Mouse (Mus musculus) kidney, embryonic 16.5 days (tissue): ENCODE results near the gene Nckap1l. TPM values are rescaled to one million over a fixed set of nuclear protein-coding genes. Genes with fewer than 3 reads are reported as not detected.
A peak's percentile ranks its signal among the peaks of the same experiment; 100 is the strongest.

ENCODE experiments used
- ATAC-seq: fragments of 200-750 bp; cut with Nextera tagmentation; 2 replicates; pipeline ENCODE4 v1.8.0; 2017; ENCODE audit warnings: moderate TSS enrichment; ENCODE audit not compliant: low FRiP score, low TSS enrichment
- H3K27ac ChIP-seq: fragments of 300-500 bp; sonication (generic); 2 replicates; pipeline ENCODE4 v1.5.1; 2014; ENCODE audit warnings: low read length
- H3K27me3 ChIP-seq: fragments of 300-500 bp; sonication (generic); 2 replicates; pipeline ENCODE4 v1.6.1; 2014; ENCODE audit warnings: low read length, control low read depth, mixed read lengths; ENCODE audit not compliant: insufficient read depth
- H3K36me3 ChIP-seq: fragments of 300-500 bp; sonication (generic); 2 replicates; pipeline ENCODE4 v1.6.1; 2014; ENCODE audit warnings: low read length, control low read depth, mixed read lengths; ENCODE audit not compliant: insufficient read depth
- H3K4me1 ChIP-seq: fragments of 300-500 bp; sonication (generic); 2 replicates; pipeline ENCODE4 v1.6.1; 2014; ENCODE audit warnings: low read length, control low read depth, mixed read lengths; ENCODE audit not compliant: insufficient read depth
- H3K4me2 ChIP-seq: fragments of 300-500 bp; sonication (generic); replicated peaks from 2 replicates; pipeline ENCODE4 v1.6.1; 2014; ENCODE audit warnings: low read depth, low read length
- H3K4me3 ChIP-seq: fragments of 300-500 bp; sonication (generic); 2 replicates; pipeline ENCODE4 v1.5.1; 2014; ENCODE audit warnings: mild to moderate bottlenecking, low read length
- H3K9ac ChIP-seq: fragments of 300-500 bp; sonication (generic); replicated peaks from 2 replicates; pipeline ENCODE4 v1.6.1; 2014; ENCODE audit warnings: low read length
- H3K9me3 ChIP-seq: fragments of 300-500 bp; sonication (generic); 2 replicates; pipeline ENCODE4 v1.6.1; 2016; ENCODE audit warnings: low read length, control low read depth
- WGBS: fragments of 180-500 bp; shearing (Covaris S2); extraction: QIAGEN DNeasy Blood & Tissue Kit; methylation state at CpG from one replicate; pipeline ENCODE4 v1.1.7; 2014; 5-methylcytosine and 5-hydroxymethylcytosine counted together
- polyA plus RNA-seq: library from polyadenylated mRNA; unstranded; fragments of >200 nt; fragmentation: Nextera tagmentation; extraction: Ambion mirVana; gene quantifications from 2 replicates; pipeline ENCODE4 v1.2.1, GENCODE M21; 2015

The Nckap1l gene
- polyA plus RNA-seq, 1 experiment from 2014 or later: 2.0 TPM

DNA sequence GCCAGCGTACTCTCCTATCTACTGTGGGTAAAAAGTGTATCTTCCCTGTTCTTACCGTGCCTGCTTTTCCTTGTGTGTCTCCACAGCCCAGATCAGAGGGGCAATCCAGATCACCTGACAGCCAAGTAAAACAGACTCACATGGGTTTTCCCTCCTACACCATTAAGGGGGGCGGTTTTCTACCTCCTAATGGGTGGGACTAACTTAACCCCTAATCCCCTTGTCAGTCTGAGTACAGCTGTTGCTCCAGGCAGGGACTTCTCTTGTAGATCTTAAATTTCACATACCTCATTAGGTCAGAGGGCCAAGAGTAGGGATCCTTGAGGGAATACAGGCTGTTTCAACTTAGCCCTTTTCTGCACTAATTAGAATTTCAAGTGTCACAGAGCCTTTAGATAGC, 44.6 kb downstream of the Nckap1l start:
- H3K9ac ChIP-seq: no peak overlapping the region
- no peak overlapping the region for H3K4me3 ChIP-seq
- peaks cover 5% of the 10 kb centered on the region; the same call in 1 of the 2 replicates for H3K27me3 ChIP-seq
- WGBS: 24% methylated on average over 3 of the region's 3 CpGs
- no peaks in the 10 kb centered on the region for H3K9me3 ChIP-seq
- no peak overlapping the region for H3K27ac ChIP-seq
- peaks cover 13% of the 10 kb centered on the region; the same call in 1 of the 2 replicates for H3K4me1 ChIP-seq
- H3K4me2 ChIP-seq: no peak overlapping the region
- ATAC-seq: no peak
- H3K36me3 ChIP-seq: no peaks in the 10 kb centered on the region

GRCm38 (mm10) chr15:103500723-103501122, 47.1 kb downstream of the Nckap1l start:
- Histone ChIP-seq H3K4me2 (no peak overlapping the region), H3K4me3 (no peak overlapping the region), H3K27ac (no peak overlapping the region), H3K9ac (no peak overlapping the region), H3K27me3 (peaks cover 24% of the 10 kb centered on the region), H3K4me1 (peaks cover 16% of the 10 kb centered on the region; the same call in 1 of the 2 replicates), H3K9me3 (no peaks in the 10 kb centered on the region), H3K36me3 (no peaks in the 10 kb centered on the region)
- no peak for ATAC-seq
- WGBS: 65% methylated on average over 1 of the region's 1 CpGs

- ATAC-seq: no peak
- peaks cover 16% of the 10 kb centered on the region; the same call in 1 of the 2 replicates for H3K4me1 ChIP-seq
- WGBS: 54% methylated on average over 2 of the region's 2 CpGs
- no peaks in the 10 kb centered on the region for H3K36me3 ChIP-seq
- H3K4me2 ChIP-seq: no peak overlapping the region
- H3K9me3 ChIP-seq: no peaks in the 10 kb centered on the region
- H3K27ac ChIP-seq: no peak overlapping the region
- peaks cover 24% of the 10 kb centered on the region for H3K27me3 ChIP-seq
- H3K9ac ChIP-seq: no peak overlapping the region
- H3K4me3 ChIP-seq: no peak overlapping the region
Measured at GRCm38 (mm10) chr15:103501186-103501585, 47.6 kb downstream of the Nckap1l start.

DNA sequence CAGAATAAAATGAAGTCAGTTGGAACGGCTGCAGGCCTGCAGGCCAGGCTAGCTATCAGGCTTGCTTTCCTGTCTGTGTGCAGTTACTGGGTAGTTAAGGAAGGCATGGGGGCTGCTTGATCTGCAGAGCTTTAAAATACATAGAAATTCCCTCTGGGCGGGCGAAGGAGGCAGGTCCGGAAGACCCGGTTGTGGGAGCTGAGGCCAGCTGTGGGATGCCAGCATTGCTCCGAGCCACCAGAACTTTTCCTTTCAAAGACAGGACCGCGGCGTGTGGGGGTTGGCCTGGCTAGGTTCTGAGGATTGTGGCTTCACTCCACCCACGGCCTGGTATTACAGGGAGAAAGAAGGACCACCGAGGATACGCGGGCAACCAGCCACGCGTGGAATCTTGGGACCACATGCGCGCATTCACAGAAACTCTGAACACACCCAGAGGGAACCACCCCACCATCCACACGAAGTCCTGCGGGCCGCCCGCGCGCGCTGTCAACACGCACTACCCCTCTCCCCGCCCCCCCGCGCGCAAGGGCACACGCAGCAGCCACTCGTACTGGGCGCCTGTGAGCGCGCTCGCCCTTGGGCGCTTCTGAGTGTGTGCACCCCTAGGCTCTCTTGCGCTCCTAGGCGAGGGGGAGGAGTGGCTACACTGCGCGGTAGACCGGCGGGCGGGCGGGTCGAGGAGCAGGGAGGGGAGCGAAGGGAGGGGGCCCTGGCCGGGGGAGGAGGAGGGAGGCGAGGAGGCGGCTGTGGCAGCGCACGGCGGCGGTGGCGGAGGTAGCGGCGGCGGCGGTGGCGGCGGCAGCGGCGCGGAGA, 49.0 kb downstream of the Nckap1l start, which contains the start of gene Pde1b:
Pde1b (plus strand) TSS at position 600 of the 816 bp plus-strand sequence.
- H3K4me1 ChIP-seq: peaks cover 16% of the 10 kb centered on the region; the same call in 1 of the 2 replicates
- under 1% methylated on average over 42 of the region's 63 CpGs for WGBS
- H3K27ac ChIP-seq: 0 out of 2 replicates have a peak within 1 kb of the TSS, but pooled peaks have one; percentile 31
- H3K9me3 ChIP-seq: no peaks in the 10 kb centered on the region
- H3K36me3 ChIP-seq: no peaks in the 10 kb centered on the region
- peak within 1 kb of the TSS; percentile 91 for H3K4me2 ChIP-seq
- H3K27me3 ChIP-seq: peaks cover 24% of the 10 kb centered on the region
- peak within 1 kb of the TSS; percentile 69 for H3K9ac ChIP-seq
- H3K4me3 ChIP-seq: peak within 1 kb of the TSS; percentile 58
- peak; percentile 93 for ATAC-seq

- Histone ChIP-seq H3K36me3 (no peaks in the 10 kb centered on the region), H3K4me3 (peak overlapping the region; percentile 58), H3K27me3 (peaks cover 24% of the 10 kb centered on the region), H3K27ac (no peak overlapping the region), H3K9ac (peak overlapping the region; percentile 69), H3K4me1 (peaks cover 13% of the 10 kb centered on the region; the same call in 1 of the 2 replicates), H3K4me2 (peak overlapping the region; percentile 91), H3K9me3 (no peaks in the 10 kb centered on the region)
- ATAC-seq: peak; percentile 60
- 1% methylated on average over 15 of the region's 15 CpGs for WGBS
Measured at GRCm38 (mm10) chr15:103503251-103503600, 49.6 kb downstream of the Nckap1l start.

DNA sequence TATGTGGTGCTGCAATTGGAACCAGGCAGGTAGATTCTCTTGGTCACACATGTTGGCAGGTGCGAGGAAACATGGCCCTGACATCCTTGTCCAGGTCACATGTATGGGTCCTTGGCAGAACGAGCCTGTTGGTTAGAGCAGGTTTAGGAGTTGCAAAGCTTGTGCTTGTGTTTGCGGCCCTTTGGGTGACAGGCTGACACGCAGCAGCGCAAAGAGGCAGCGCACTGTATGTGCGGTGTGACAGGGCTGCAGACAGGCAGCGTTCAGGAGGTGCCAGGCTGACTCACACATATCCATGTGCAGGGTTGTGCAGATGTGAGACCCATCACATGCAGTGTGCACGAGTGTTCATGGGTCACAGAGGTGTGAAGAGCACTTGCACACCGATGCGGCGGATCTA, 50.1 kb downstream of the Nckap1l start:
- H3K36me3 ChIP-seq: no peaks in the 10 kb centered on the region
- no peaks in the 10 kb centered on the region for H3K9me3 ChIP-seq
- peaks cover 24% of the 10 kb centered on the region for H3K27me3 ChIP-seq
- H3K4me3 ChIP-seq: peak overlapping the region; percentile 58
- no peak overlapping the region for H3K9ac ChIP-seq
- H3K4me2 ChIP-seq: peak overlapping the region; percentile 91
- H3K27ac ChIP-seq: no peak overlapping the region
- WGBS: 42% methylated on average over 12 of the region's 12 CpGs
- ATAC-seq: no peak
- peaks cover 10% of the 10 kb centered on the region; the same call in 1 of the 2 replicates for H3K4me1 ChIP-seq

DNA sequence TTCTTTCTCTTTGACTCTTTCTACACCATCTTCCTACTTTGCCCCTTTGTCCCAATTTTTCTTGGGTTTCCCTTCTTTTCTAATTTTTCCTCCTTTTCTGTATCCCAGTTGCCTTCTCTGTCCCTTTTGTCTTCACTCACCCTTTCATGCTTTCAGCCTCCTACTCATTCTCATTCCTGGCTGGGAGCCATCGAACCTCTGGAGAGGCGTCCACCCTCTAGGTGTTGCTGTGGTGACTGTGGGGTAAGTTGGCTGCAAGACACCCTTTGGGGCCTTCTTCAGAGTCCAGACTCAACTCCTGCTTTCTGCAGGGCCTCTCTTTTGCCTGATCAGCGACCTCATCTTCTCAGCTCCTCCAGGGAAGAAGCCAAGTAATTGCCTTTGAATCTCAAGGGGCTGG, 55.7 kb downstream of the Nckap1l start:
- WGBS: 62% methylated on average over 3 of the region's 3 CpGs
- H3K4me2 ChIP-seq: no peak overlapping the region
- H3K4me3 ChIP-seq: no peak overlapping the region
- no peak for ATAC-seq
- no peaks in the 10 kb centered on the region for H3K9me3 ChIP-seq
- no peak overlapping the region for H3K27ac ChIP-seq
- no peak overlapping the region for H3K9ac ChIP-seq
- H3K36me3 ChIP-seq: no peaks in the 10 kb centered on the region
- H3K4me1 ChIP-seq: 0 out of 2 replicates have a peak, but pooled peaks cover 5% of the 10 kb centered on the region
- peaks cover 7% of the 10 kb centered on the region for H3K27me3 ChIP-seq

GRCm38 (mm10) chr15:103511652-103512051, 58.1 kb downstream of the Nckap1l start:
- Histone ChIP-seq H3K4me3 (no peak overlapping the region), H3K4me2 (no peak overlapping the region), H3K27me3 (no peaks in the 10 kb centered on the region), H3K9me3 (no peaks in the 10 kb centered on the region), H3K9ac (no peak overlapping the region), H3K4me1 (0 out of 2 replicates have a peak, but pooled peaks cover 5% of the 10 kb centered on the region), H3K36me3 (no peaks in the 10 kb centered on the region), H3K27ac (no peak overlapping the region)
- ATAC-seq: no peak
- WGBS: 53% methylated on average over 1 of the region's 1 CpGs

GRCm38 (mm10) chr15:103513621-103514031, 60.0 kb downstream of the Nckap1l start:
- H3K4me3 ChIP-seq: peak overlapping the region; percentile 48
- no peak overlapping the region for H3K27ac ChIP-seq
- no peaks in the 10 kb centered on the region for H3K27me3 ChIP-seq
- H3K9me3 ChIP-seq: no peaks in the 10 kb centered on the region
- ATAC-seq: 0 out of 2 replicates have a peak, but pooled peaks have one; percentile 39
- 5% methylated on average over 7 of the region's 7 CpGs for WGBS
- H3K9ac ChIP-seq: peak overlapping the region; percentile 7; the same call in 1 of the 2 replicates
- peak overlapping the region; percentile 67 for H3K4me2 ChIP-seq
- peaks cover 12% of the 10 kb centered on the region for H3K4me1 ChIP-seq
- no peaks in the 10 kb centered on the region for H3K36me3 ChIP-seq

DNA sequence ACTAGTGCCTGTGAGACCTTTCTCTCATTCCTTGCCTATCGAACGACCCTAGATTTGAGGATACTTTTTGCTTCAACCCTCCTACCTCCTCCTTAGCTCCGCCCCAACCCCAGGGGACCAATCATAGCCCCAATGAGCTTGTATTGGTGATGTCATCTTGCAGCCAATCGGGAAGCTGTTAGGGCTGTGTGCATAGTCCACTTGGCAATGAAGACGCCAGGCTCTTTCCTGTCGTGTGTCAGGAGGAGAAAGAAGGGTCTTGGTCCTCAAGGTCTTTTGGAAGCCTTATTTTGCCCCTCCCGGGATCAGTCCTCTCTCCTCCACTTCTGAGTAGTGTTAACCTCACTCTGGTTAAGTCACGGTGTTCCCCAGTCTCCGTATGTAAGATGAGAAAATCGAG, 60.5 kb downstream of the Nckap1l start:
- Histone ChIP-seq H3K9me3 (no peaks in the 10 kb centered on the region), H3K4me1 (peaks cover 17% of the 10 kb centered on the region), H3K4me2 (peak overlapping the region; percentile 67), H3K36me3 (no peaks in the 10 kb centered on the region), H3K9ac (peak overlapping the region; percentile 67; the same call in 1 of the 2 replicates), H3K27ac (no peak overlapping the region), H3K27me3 (no peaks in the 10 kb centered on the region), H3K4me3 (peak overlapping the region; percentile 48)
- ATAC-seq: peak; percentile 96
- WGBS: 3% methylated on average over 10 of the region's 10 CpGs
